Mouse (Mus musculus) ovary, postnatal 14 days (tissue): ENCODE results near the gene Prlr.

Experiments used
- DNase-seq: peaks from one replicate; pipeline ENCODE4 v3.0.0; 2022; ENCODE audit warnings: low spot score

Prlr gene

DNA sequence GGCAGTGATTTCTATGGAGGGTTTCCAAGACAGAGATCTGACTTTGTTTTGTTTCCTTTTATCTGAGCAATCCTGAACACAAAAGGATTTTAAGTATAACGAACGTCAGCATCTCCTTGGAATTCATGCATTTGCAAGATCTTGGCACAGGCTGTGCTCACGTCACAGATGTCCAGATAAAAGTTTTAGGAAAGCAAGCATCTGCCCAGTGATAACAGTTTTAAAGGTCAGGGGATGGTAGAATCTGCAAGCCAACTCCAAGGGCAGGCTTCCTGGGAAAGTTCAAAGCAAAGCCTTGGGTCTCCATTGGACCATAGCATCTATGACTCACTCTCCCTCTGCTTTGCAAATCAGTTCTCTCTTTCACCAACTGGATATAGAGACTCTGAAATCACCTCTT, 153.6 kb downstream of the Prlr start:
- DNase-seq: no peak

DNA sequence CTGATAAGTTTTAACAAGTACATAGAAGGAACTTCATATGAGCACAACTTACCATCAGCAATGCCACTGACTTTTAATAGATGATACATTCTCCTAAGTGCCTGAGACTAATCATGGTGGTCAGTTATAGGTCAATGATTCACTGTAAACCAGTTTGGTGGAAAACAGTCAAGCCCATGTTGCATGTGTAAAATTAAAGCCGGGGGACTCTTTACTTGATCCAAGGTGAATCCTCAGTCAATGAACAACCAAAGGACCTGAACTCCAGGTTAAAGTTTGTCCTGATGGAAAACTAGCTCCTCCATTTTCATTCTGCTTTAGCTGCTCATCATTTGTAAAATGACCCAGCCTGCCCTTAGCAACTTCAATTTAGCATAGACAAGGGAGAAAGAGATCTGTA, 155.5 kb downstream of the Prlr start:
- DNase-seq: no peak

DNA sequence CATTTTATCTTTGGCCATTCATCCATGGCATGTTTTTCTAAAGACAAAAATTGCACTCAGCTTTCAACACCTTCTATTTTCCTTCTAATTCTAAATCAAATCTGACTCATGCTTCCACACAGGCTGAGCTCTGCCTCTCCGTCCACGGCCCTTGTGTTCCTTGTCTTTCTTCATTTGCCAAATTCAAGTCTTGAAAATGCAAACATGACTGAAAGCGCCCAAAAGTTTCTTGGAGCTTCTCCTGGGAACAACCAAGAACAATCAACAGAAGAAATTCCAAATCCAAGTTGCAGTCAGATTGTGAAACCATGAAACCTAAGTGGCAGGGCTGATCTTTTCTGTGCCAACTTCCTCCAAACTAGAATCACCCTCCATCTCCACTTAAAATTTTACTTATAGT, 161.6 kb downstream of the Prlr start:
- DNase-seq: no peak

DNA sequence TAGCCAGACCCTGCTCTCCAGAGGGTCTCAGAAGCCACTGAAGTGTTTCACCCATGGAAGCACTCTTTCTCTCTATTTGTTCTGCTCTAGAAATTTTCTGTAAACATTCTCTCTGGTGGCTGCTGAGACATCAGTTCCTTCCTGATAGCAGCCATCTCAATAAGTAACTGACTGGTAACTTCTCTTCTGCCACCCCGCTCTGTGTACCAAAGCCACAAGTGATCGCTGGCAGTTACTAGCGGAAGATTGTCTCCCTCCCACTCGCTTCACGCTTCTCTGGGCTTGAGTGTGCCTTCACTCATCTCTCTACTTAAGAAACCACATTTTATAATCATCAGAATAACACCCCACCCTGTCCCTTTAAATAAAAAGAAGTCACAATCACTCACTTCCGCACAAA, 170.0 kb downstream of the Prlr start:
- DNase-seq: no peak

DNA sequence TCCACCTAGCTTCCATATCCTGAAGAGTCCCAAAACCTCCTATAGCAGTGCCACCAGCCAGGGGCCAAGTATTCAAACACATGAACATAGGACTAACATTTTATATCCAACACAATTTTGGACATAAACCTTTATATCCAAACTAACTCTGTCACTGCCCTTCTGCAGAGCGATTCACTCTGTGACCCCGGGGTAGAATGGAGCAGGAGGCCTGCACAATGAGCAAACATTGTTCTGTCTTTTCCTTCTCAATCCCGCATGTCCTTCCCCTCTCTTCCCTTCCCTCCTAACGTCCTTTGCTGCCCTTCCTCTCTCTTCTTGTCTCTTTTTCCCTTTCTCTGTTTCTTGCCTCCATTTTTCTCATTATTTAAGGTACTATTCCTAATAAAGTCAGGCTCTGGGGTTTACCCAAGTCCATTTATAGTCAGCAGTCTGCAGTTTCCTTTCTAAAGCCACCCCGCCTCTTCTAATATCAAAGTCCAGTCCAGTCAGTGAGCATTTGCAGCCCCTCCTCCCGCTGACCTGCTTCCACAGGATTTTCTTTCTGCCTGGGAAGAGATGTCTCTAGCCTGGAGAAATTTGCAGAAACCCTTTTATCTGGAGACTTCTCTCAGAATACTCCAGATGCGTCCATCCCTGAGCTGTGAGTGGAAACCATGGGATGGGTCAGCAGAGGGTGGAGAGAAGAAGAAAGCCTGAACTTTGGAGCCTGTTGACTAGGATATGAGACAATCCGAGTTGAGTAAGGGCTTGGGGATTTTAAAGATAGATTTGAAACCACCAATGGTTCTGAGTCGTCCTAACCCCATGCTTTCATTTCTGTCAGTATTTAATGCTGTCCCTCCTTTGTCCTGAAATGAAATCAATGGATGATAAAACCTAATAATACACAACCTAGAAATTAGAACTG, 181.3 kb downstream of the Prlr start, which contains the start of gene Agxt2:
Agxt2 (plus strand) TSS at position 494 of the 910 bp plus-strand sequence.
- no peak for DNase-seq

DNA sequence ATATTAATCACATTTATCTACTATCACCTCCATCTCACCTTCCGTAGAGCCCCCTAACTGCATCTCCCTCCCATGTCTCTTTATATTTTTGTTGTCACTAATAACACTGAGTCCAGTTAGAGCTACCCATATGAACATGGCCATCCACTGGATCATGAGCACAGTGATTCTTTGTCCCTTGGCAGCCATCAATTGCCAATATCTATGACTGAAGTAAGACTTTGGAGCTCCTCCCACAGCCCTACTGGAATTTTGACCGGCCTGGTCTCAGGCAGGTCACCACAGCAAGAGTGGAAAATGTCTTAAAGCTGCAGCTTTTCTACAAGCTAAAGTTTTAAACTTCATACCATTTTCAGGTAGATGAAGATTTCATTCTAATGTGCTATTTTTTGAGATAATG, 189.3 kb downstream of the Prlr start:
- no peak for DNase-seq

DNA sequence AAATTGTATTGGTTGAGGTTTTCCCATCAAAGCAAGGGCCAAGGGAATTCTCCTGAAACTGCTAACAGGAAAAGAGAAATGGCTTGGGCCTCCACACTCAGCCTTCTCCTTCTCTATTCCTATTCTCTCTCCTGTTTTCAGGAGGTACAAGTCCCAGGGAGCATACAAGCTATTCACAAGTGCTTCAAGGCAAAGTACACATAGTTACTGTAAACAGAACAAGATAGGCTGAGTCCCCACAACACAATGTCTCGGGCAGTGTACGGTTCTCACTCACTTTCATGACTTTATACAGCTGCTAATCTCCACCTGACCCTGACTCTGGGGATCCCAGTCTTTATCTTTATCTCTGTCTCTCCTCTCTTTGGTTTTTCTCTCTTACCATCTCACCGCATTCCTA, 198.4 kb downstream of the Prlr start:
- no peak for DNase-seq

DNA sequence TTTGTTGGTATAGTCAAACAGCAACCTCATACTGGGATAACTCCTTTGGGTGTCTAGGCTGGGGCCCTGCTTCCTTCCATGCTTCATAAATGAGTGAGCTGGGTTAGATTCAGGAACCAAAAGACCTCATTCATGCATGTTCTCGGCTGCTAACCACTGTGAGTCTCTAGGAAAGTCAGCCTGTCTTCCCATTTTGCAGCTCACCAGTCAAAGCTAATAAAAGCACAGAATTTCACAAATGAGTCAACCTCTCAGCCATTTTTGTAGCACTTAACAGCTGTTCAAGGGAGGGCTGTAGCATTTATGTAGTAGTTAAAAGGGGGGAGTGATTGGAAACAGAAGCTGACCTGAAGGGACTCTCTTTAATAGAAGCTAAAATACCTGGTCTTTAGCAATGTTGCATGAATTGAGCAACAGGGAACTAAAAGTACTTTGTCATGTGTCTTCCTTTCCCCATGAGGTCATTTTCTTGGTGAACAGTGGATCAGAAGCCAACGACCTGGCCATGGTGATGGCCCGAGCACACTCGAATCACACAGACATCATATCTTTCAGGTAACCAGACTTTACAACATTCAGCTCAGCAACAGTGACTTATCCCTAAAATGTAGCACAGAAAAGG, 201.4 kb downstream of the Prlr start:
- DNase-seq: no peak

DNA sequence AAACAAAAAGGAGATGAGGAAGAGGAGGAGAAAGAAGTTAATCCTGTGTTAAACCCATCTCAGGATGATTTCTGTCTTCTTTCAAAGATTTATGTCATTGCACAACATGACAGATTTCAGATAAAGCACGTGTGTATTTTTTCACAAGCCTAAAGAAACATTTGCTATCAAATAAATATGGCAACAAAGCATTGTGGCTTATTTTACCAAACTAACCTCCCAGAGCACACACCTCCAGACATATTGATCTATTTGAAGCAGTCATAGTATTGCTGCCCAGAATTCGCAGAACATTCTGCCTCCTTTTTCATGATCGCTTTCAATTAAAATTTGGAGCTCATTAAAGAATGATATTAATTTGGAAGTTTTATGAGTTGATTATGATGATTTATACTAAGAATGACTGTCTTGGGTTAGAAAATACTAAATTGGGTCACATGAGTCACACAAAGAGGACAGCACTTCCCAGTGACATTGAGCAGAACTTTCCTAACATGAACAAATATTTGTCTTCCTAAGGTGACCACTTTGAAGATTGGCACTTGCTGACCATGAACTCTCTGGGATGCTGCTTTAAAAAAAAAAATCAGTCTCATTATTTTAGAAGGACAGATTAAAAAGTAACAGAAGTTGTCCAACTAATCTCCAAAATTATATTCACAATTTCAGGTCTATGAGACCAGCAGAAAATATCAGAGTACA, 202.9 kb downstream of the Prlr start:
- no peak for DNase-seq

DNA sequence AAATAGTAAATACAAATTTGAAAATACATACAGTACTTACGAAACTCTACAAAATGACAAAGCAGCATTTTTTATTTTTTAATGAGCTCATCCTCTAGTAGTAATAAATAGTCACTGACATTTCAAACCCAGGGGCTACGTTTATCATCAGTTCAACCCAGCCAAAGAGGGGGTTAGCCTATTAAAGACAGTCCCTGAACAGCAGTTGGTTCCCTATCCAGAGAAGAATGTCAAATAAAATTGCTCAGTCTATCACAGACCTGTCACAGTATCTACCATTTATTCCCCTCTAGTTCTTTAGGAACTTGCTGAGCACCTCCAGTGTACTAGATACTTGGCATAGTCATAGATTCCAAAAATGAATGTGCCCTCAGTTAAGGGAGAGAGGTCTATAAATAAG, 210.2 kb downstream of the Prlr start:
- DNase-seq: no peak
